Mouse (Mus musculus) megakaryocyte, embryonic 14.5 days (primary cell): ENCODE results near the gene Rsu1. TPM values are rescaled to one million over a fixed set of nuclear protein-coding genes. Genes with fewer than 3 reads are reported as not detected.
A peak's percentile ranks its signal among the peaks of the same experiment; 100 is the strongest.

Experiments
- H3K27me3 ChIP-seq: replicated peaks from 2 replicates; pipeline ENCODE3; 2012; ENCODE audit warnings: inconsistent platforms
- H3K36me3 ChIP-seq: replicated peaks from 2 replicates; pipeline ENCODE3; 2012; ENCODE audit warnings: low read length, inconsistent platforms, mixed read lengths
- H3K4me1 ChIP-seq: 2 replicates; pipeline ENCODE4 v1.6.1; 2012; ENCODE audit warnings: inconsistent platforms
- H3K4me3 ChIP-seq: replicated peaks from 2 replicates; pipeline ENCODE3; 2012; ENCODE audit warnings: moderate library complexity, mild to moderate bottlenecking, inconsistent platforms
- H3K9me3 ChIP-seq: 2 replicates; pipeline ENCODE4 v1.6.1; 2012; ENCODE audit warnings: inconsistent platforms
- FLI1 ChIP-seq: IDR thresholded peaks from 2 replicates; pipeline ENCODE4 v1.6.1; 2012; ENCODE audit warnings: low read length, inconsistent platforms, mixed read lengths
- GATA1 ChIP-seq: IDR thresholded peaks from 3 replicates; pipeline ENCODE4 v1.6.1; 2012; ENCODE audit warnings: mixed read lengths, low read length, inconsistent platforms, borderline replicate concordance
- polyA plus RNA-seq: library from polyadenylated mRNA; stranded (reverse); fragments of >175 nt; gene quantifications from 2 replicates; pipeline ENCODE4 v1.2.3, GENCODE M21; 2012; ENCODE audit warnings: low replicate concordance; ENCODE audit not compliant: insufficient read depth

Rsu1 gene
- polyA plus RNA-seq, 1 experiment, result 131 TPM

- TF ChIP-seq FLI1, result no peak
- TF ChIP-seq GATA1, result no peak
- Histone ChIP-seq H3K36me3 (peaks cover 98% of the 10 kb centered on the region), H3K27me3 (no peaks in the 10 kb centered on the region), H3K4me1 (peaks cover 40% of the 10 kb centered on the region), H3K4me3 (no peak overlapping the region), H3K9me3 (no peaks in the 10 kb centered on the region)
Measured at GRCm38 (mm10) chr2:13090841-13091240, 180.4 kb downstream of the Rsu1 start.

DNA sequence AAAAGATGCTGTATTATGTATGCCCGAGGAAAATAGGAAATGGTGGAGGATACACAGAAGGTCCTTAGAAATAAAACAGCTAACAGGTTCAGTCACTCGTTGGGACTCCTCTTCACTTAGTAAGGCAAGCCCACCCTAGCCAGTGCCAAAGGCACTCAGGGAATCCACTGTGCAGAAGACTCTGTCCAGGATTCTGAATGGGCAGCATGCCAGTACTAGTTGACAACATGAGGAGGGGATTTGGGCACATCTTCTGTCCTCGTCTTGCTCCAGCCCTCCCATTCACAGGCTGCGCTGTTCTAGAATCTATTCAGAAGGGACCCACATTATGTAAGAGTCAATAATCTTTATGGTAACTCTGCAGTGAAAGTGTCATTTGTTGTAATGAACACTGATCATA, 181.4 kb downstream of the Rsu1 start:
- Histone ChIP-seq H3K4me1 (peaks cover 42% of the 10 kb centered on the region), H3K4me3 (no peak overlapping the region), H3K9me3 (no peaks in the 10 kb centered on the region), H3K27me3 (no peaks in the 10 kb centered on the region), H3K36me3 (peaks cover 98% of the 10 kb centered on the region)
- no peak for TF ChIP-seq FLI1
- no peak for TF ChIP-seq GATA1

DNA sequence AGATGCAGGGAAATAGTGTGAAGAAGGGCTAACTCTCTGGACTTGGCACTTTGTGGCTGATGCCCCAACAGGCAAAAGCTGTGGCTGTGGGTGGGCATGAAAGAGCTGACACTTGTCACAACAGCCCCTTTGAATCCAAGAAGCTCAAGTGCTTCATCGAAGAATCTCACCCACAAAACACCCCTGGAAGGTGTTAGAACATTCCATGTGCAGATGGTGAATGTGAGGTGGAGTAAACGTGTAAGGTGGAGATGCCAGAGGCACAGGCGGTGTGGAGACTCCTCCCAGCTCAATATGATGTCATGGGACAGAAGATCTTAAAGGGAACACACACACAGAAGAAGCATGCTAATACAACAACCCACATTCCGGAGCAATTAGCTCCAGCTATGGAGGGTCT, 182.9 kb downstream of the Rsu1 start:
- Histone ChIP-seq H3K4me1 (peaks cover 32% of the 10 kb centered on the region), H3K9me3 (no peaks in the 10 kb centered on the region), H3K27me3 (no peaks in the 10 kb centered on the region), H3K36me3 (peaks cover 97% of the 10 kb centered on the region), H3K4me3 (no peak overlapping the region)
- TF ChIP-seq GATA1 (no peak), FLI1 (no peak)

DNA sequence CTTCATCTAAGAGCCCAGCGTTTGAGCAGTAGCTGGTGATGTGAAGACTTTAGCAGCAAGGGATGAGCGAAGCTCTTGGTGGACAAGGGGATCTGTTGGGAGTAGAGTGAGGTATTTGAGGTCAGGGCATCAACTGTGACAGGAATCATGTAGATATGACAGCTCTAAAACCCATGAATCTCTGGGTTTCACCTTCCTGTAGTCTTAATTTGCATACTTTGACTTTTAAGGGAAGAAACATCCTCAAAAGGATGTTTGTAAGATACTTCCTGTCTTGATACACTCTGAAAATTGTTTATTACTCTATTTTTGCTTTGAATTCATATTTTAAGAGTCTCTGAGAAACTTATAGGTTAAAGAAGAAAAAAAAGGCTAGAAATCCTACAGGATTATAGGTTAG, 183.4 kb downstream of the Rsu1 start:
- no peaks in the 10 kb centered on the region for H3K9me3 ChIP-seq
- H3K27me3 ChIP-seq, result no peaks in the 10 kb centered on the region
- TF ChIP-seq GATA1, result no peak
- no peak for TF ChIP-seq FLI1
- H3K4me1 ChIP-seq, result peaks cover 32% of the 10 kb centered on the region
- H3K36me3 ChIP-seq, result peaks cover 97% of the 10 kb centered on the region
- no peak overlapping the region for H3K4me3 ChIP-seq

DNA sequence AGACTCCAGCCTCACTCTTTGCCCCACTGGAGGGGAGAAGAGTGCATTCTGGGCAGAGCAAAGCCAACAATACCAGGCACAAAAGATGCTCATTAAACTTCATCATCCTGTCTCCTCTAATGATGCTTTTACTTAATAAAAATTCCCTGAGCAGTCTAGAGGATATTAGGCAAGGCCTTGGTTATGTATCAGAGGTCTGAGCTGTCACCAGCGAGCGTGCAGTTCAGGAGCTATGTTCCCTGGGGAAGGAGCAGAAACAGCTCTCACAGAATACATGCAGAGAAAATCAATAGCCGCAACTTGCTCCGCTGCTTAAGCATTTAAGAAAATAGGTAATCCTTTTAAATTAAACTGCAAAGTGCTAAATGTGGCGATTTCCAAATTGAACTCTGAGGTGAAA, 187.0 kb downstream of the Rsu1 start:
- Histone ChIP-seq H3K36me3 (peaks cover 99% of the 10 kb centered on the region), H3K4me3 (no peak overlapping the region), H3K9me3 (no peaks in the 10 kb centered on the region), H3K4me1 (peaks cover 36% of the 10 kb centered on the region), H3K27me3 (no peaks in the 10 kb centered on the region)
- TF ChIP-seq GATA1 (no peak), FLI1 (no peak)

DNA sequence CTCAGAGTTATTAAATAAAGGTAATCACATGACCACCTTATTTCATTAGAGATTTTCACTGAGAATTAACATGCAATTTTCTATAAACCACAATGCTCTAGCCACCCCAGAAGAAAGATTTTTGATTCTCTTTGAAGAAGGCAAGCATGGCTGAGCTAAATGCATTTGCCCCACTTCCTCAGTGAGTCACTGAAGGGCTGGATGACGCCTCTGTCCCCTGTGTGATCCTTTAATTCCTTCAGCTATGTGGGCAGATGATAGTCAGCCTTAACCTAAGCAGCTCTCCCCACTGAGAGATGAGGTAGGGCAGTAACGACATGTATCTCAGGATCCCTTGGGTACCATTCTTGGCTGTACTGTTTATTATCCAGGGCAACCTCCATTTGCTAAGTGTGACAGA, 190.7 kb downstream of the Rsu1 start:
- no peak overlapping the region for H3K4me3 ChIP-seq
- H3K36me3 ChIP-seq, result peaks cover 99% of the 10 kb centered on the region
- peaks cover 18% of the 10 kb centered on the region for H3K4me1 ChIP-seq
- TF ChIP-seq FLI1 (no peak), GATA1 (no peak)
- H3K27me3 ChIP-seq, result no peaks in the 10 kb centered on the region
- no peaks in the 10 kb centered on the region for H3K9me3 ChIP-seq

GRCm38 (mm10) chr2:13072243-13072642, 199.0 kb downstream of the Rsu1 start:
- H3K36me3 ChIP-seq, result peaks cover 56% of the 10 kb centered on the region
- TF ChIP-seq GATA1, result no peak
- no peak for TF ChIP-seq FLI1
- no peaks in the 10 kb centered on the region for H3K4me1 ChIP-seq

DNA sequence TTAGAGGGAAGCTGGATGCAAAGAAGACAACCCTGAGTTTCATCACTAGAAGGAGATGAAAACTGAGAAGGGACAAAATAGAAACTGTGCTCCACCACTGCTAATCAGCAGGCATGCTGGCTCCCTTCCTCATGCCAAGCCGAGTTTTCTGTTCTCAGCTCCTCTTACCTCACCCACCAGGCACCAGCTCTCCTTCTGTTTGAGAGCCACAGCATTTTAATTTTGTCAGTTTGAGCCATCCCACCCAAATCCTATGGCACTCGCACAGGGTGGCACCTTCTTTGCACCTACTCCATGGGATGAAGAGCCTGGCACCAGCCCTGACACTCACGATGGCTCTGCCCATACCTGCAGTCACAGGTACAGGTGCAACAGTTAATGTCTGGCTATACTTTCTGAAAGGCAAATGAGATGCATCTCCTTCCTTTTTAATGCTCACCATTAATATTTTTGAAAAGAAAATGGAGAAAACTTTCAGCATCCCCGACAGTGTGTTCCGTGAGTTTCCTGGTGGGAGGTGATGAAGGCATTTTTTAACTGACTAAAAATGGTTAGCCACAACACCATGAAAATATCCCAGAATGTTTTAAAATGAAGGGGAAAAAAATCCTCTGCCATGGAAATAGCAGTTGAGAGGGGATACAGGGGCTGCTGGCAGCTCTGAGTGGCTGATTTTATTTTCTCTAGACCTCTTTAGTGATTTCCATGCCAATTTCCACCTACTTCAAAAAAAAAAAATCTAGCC, 210.6 kb downstream of the Rsu1 start:
- Histone ChIP-seq H3K36me3 (no peaks in the 10 kb centered on the region), H3K4me1 (no peaks in the 10 kb centered on the region), H3K9me3 (no peaks in the 10 kb centered on the region), H3K4me3 (no peak overlapping the region), H3K27me3 (no peaks in the 10 kb centered on the region)
- TF ChIP-seq GATA1 (no peak), FLI1 (no peak)

More at GRCm38 (mm10) chr2:13072243-13072642, 199.0 kb downstream of the Rsu1 start:
- H3K4me3 ChIP-seq, result no peak overlapping the region
- H3K9me3 ChIP-seq, result no peaks in the 10 kb centered on the region
- no peaks in the 10 kb centered on the region for H3K27me3 ChIP-seq

GRCm38 (mm10) chr2:13048649-13049048, 222.6 kb downstream of the Rsu1 start:
- H3K9me3 ChIP-seq, result 0 out of 2 replicates have a peak, but pooled peaks cover 4% of the 10 kb centered on the region
- no peaks in the 10 kb centered on the region for H3K4me1 ChIP-seq
- H3K4me3 ChIP-seq, result no peak overlapping the region
- H3K27me3 ChIP-seq, result no peaks in the 10 kb centered on the region
- no peak for TF ChIP-seq GATA1
- no peak for TF ChIP-seq FLI1
- H3K36me3 ChIP-seq, result no peaks in the 10 kb centered on the region

GRCm38 (mm10) chr2:13044555-13044954, 226.7 kb downstream of the Rsu1 start:
- Histone ChIP-seq H3K4me1 (no peaks in the 10 kb centered on the region), H3K9me3 (peaks cover 7% of the 10 kb centered on the region; the same call in 1 of the 2 replicates), H3K27me3 (no peaks in the 10 kb centered on the region), H3K36me3 (no peaks in the 10 kb centered on the region), H3K4me3 (peak overlapping the region; percentile 24)
- TF ChIP-seq FLI1 (no peak), GATA1 (no peak)

DNA sequence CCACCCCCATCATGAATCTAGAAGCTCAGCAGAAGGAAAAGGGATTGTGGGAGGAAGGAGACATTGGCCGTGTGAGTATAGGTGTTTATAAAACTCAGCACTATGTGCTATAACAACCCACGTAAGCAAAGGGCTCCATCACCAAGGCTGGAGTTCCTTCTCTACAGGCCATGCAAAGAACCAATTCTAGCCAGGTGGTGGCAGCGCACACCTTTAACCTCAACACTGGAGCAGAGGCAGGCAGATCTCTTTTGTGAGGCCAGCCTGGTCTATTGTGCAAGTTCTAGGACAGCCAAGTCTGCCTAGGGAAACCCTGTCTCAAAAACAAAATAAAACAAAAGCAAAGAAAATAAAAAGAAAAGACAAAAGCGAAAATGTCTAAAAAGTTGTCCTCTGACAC, 231.4 kb downstream of the Rsu1 start:
- Histone ChIP-seq H3K36me3 (no peaks in the 10 kb centered on the region), H3K27me3 (peaks cover 3% of the 10 kb centered on the region), H3K4me3 (no peak overlapping the region)

More for the DNA sequence above, 231.4 kb downstream of the Rsu1 start:
- TF ChIP-seq GATA1 (no peak), FLI1 (no peak)
- Histone ChIP-seq H3K9me3 (peaks cover 3% of the 10 kb centered on the region; the same call in 1 of the 2 replicates), H3K4me1 (no peaks in the 10 kb centered on the region)
